Mouse (Mus musculus): ENCODE measurements around the gene Pip4k2c. TPM values are rescaled to one million over a fixed set of nuclear protein-coding genes. Genes with fewer than 3 reads are reported as not detected.

Pip4k2c gene
- polyA plus RNA-seq, 1 experiment from 2014 or later: 17.3 TPM

GRCm38 (mm10) chr10:127176228-127176627, 35.2 kb downstream of the Pip4k2c start:
- no peak overlapping the region for H3K4me3 ChIP-seq (replicated peaks)
- H3K27ac ChIP-seq: no peak overlapping the region
- H3K4me1 ChIP-seq (replicated peaks): peaks cover 25% of the 10 kb centered on the region
- WGBS: 26% methylated on average over 3 of the region's 3 CpGs
- no peaks in the 10 kb centered on the region for H3K9me3 ChIP-seq
- no peak overlapping the region for H3K9ac ChIP-seq (replicated peaks)
- H3K4me2 ChIP-seq (replicated peaks): no peak overlapping the region
- H3K36me3 ChIP-seq: peaks cover 18% of the 10 kb centered on the region
- no peak for ATAC-seq
- H3K27me3 ChIP-seq: peaks cover 72% of the 10 kb centered on the region

- ATAC-seq: no peak
- Histone ChIP-seq H3K27me3 (peaks cover 72% of the 10 kb centered on the region), H3K36me3 (peaks cover 18% of the 10 kb centered on the region), H3K4me2 (replicated peaks) (no peak overlapping the region), H3K9me3 (no peaks in the 10 kb centered on the region), H3K9ac (replicated peaks) (no peak overlapping the region), H3K4me3 (replicated peaks) (no peak overlapping the region), H3K27ac (no peak overlapping the region), H3K4me1 (replicated peaks) (peaks cover 30% of the 10 kb centered on the region)
- 89% methylated on average over 7 of the region's 7 CpGs for WGBS
Observed at GRCm38 (mm10) chr10:127174170-127174569, 37.2 kb downstream of the Pip4k2c start.

GRCm38 (mm10) chr10:127173148-127174065, 38.0 kb downstream of the Pip4k2c start:
- peaks cover 26% of the 10 kb centered on the region for H3K4me1 ChIP-seq (replicated peaks)
- H3K4me2 ChIP-seq (replicated peaks): no peak overlapping the region
- H3K9ac ChIP-seq (replicated peaks): no peak overlapping the region
- peaks cover 72% of the 10 kb centered on the region for H3K27me3 ChIP-seq
- no peaks in the 10 kb centered on the region for H3K9me3 ChIP-seq
- no peak for ATAC-seq
- WGBS: 85% methylated on average over 16 of the region's 16 CpGs
- no peak overlapping the region for H3K4me3 ChIP-seq (replicated peaks)
- no peak overlapping the region for H3K27ac ChIP-seq
- H3K36me3 ChIP-seq: peaks cover 18% of the 10 kb centered on the region

- Histone ChIP-seq H3K36me3 (peaks cover 18% of the 10 kb centered on the region), H3K9ac (replicated peaks) (no peak overlapping the region), H3K4me2 (replicated peaks) (no peak overlapping the region), H3K27ac (no peak overlapping the region), H3K9me3 (no peaks in the 10 kb centered on the region), H3K4me1 (replicated peaks) (peaks cover 26% of the 10 kb centered on the region), H3K27me3 (peaks cover 72% of the 10 kb centered on the region), H3K4me3 (replicated peaks) (no peak overlapping the region)
- 87% methylated on average over 15 of the region's 15 CpGs for WGBS
- ATAC-seq: no peak
Observed at GRCm38 (mm10) chr10:127171631-127172200, 39.7 kb downstream of the Pip4k2c start.

- peaks cover 72% of the 10 kb centered on the region for H3K27me3 ChIP-seq
Observed at GRCm38 (mm10) chr10:127170837-127171272, 40.5 kb downstream of the Pip4k2c start.

GRCm38 (mm10) chr10:127170002-127170401, 41.4 kb downstream of the Pip4k2c start:
- no peak for ATAC-seq
- Histone ChIP-seq H3K9me3 (no peaks in the 10 kb centered on the region), H3K9ac (replicated peaks) (no peak overlapping the region), H3K4me2 (replicated peaks) (peak overlapping the region; percentile 53), H3K4me1 (replicated peaks) (peaks cover 40% of the 10 kb centered on the region), H3K36me3 (peaks cover 18% of the 10 kb centered on the region), H3K4me3 (replicated peaks) (peak overlapping the region; percentile 26), H3K27ac (no peak overlapping the region), H3K27me3 (peaks cover 73% of the 10 kb centered on the region)
- 2% methylated on average over 22 of the region's 22 CpGs for WGBS

More at GRCm38 (mm10) chr10:127170837-127171272, 40.5 kb downstream of the Pip4k2c start:
- Histone ChIP-seq H3K9ac (replicated peaks) (no peak overlapping the region), H3K27ac (no peak overlapping the region), H3K9me3 (no peaks in the 10 kb centered on the region), H3K4me1 (replicated peaks) (peaks cover 33% of the 10 kb centered on the region), H3K4me2 (replicated peaks) (peak overlapping the region; percentile 53), H3K4me3 (replicated peaks) (peak overlapping the region; percentile 26), H3K36me3 (peaks cover 18% of the 10 kb centered on the region)
- WGBS: under 1% methylated on average over 29 of the region's 29 CpGs
- peak; percentile 61 for ATAC-seq

GRCm38 (mm10) chr10:127167614-127168192, 43.7 kb downstream of the Pip4k2c start:
- H3K9me3 ChIP-seq: no peaks in the 10 kb centered on the region
- peaks cover 11% of the 10 kb centered on the region for H3K36me3 ChIP-seq
- no peak for ATAC-seq
- H3K9ac ChIP-seq (replicated peaks): peak overlapping the region; percentile 1; the same call in 1 of the 2 replicates
- peak overlapping the region; percentile 98; the same call in 1 of the 2 replicates for H3K4me2 ChIP-seq (replicated peaks)
- H3K4me1 ChIP-seq (replicated peaks): peaks cover 40% of the 10 kb centered on the region
- 58% methylated on average over 10 of the region's 10 CpGs for WGBS
- H3K27me3 ChIP-seq: peaks cover 82% of the 10 kb centered on the region
- H3K27ac ChIP-seq: no peak overlapping the region
- H3K4me3 ChIP-seq (replicated peaks): peak overlapping the region; percentile 79

- peaks cover 78% of the 10 kb centered on the region for H3K27me3 ChIP-seq
Observed at GRCm38 (mm10) chr10:127166771-127167613, 44.4 kb downstream of the Pip4k2c start.

GRCm38 (mm10) chr10:127166404-127166715, 45.0 kb downstream of the Pip4k2c start:
- WGBS: 3% methylated on average over 11 of the region's 11 CpGs
- Histone ChIP-seq H3K4me3 (replicated peaks) (peak overlapping the region; percentile 79), H3K9me3 (no peaks in the 10 kb centered on the region), H3K27me3 (peaks cover 72% of the 10 kb centered on the region), H3K27ac (peak overlapping the region; percentile 87), H3K36me3 (no peaks in the 10 kb centered on the region), H3K9ac (replicated peaks) (peak overlapping the region; percentile 96), H3K4me2 (replicated peaks) (peak overlapping the region; percentile 98), H3K4me1 (replicated peaks) (peaks cover 40% of the 10 kb centered on the region)
- no peak for ATAC-seq

More at GRCm38 (mm10) chr10:127166771-127167613, 44.4 kb downstream of the Pip4k2c start:
- 25% methylated on average over 15 of the region's 15 CpGs for WGBS
- no peak for ATAC-seq
- H3K36me3 ChIP-seq: peaks cover 6% of the 10 kb centered on the region
- H3K9ac ChIP-seq (replicated peaks): peak overlapping the region; percentile 96
- no peaks in the 10 kb centered on the region for H3K9me3 ChIP-seq
- H3K27ac ChIP-seq: peak overlapping the region; percentile 87
- H3K4me2 ChIP-seq (replicated peaks): peak overlapping the region; percentile 98
- peak overlapping the region; percentile 79 for H3K4me3 ChIP-seq (replicated peaks)
- H3K4me1 ChIP-seq (replicated peaks): peaks cover 40% of the 10 kb centered on the region

- peak overlapping the region; percentile 98 for H3K4me2 ChIP-seq (replicated peaks)
- H3K27ac ChIP-seq: peak overlapping the region; percentile 87
- peaks cover 66% of the 10 kb centered on the region for H3K27me3 ChIP-seq
- H3K4me1 ChIP-seq (replicated peaks): peaks cover 38% of the 10 kb centered on the region
- under 1% methylated on average over 55 of the region's 56 CpGs for WGBS
- H3K4me3 ChIP-seq (replicated peaks): peak overlapping the region; percentile 79
- no peaks in the 10 kb centered on the region for H3K36me3 ChIP-seq
- H3K9me3 ChIP-seq: no peaks in the 10 kb centered on the region
- peak overlapping the region; percentile 96 for H3K9ac ChIP-seq (replicated peaks)
- peak; percentile 43 for ATAC-seq
Observed at GRCm38 (mm10) chr10:127165654-127166403, 45.6 kb downstream of the Pip4k2c start.

- 1% methylated on average over 42 of the region's 42 CpGs for WGBS
- H3K4me3 ChIP-seq (replicated peaks): peak overlapping the region; percentile 79
- H3K27ac ChIP-seq: peak overlapping the region; percentile 87
- peaks cover 33% of the 10 kb centered on the region for H3K4me1 ChIP-seq (replicated peaks)
- peak overlapping the region; percentile 98 for H3K4me2 ChIP-seq (replicated peaks)
- H3K9me3 ChIP-seq: no peaks in the 10 kb centered on the region
- peak overlapping the region; percentile 96 for H3K9ac ChIP-seq (replicated peaks)
- ATAC-seq: peak; percentile 69
- H3K27me3 ChIP-seq: peaks cover 61% of the 10 kb centered on the region
- no peaks in the 10 kb centered on the region for H3K36me3 ChIP-seq
Observed at GRCm38 (mm10) chr10:127165354-127165653, 46.1 kb downstream of the Pip4k2c start.
